Mouse (Mus musculus): Measurements from ENCODE around the gene Rara. TPM values are rescaled to one million over a fixed set of nuclear protein-coding genes. Genes with fewer than 3 reads are reported as not detected.
"Not testable (repeated sequence)": the region's sequence is repeated elsewhere in the genome, so short reads cannot be mapped to it uniquely, and the experiment has no call there.

Rara gene
- polyA plus RNA-seq, 1 experiment from 2014 or later = 3.4 TPM

DNA sequence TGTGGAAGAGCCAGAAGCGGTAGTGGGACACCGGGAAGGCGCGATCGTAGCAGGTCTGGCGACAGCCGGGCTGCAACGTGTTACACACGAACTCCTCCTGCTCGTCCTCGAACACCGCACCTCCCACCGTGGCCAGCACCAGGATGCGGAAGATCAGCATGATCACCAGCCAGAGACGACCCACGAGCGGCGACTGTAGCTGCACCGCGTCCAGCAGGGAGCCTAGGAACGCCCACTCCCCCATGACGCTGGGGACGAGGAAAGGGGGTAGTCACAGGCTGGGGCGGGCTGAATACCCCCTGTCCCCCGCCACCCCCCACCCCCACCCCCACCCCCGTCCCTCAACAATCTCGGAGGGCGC lies 55.1 kb downstream of the Rara start, which contains the start of gene Gjd3:
Gjd3 (minus strand) TSS at position 244 of the 361 bp plus-strand sequence.
- Histone ChIP-seq H3K27ac (no peak within 1 kb of the TSS), H3K9me3 (replicated peaks) (no peaks in the 10 kb centered on the region), H3K36me3 (peaks cover 2% of the 10 kb centered on the region), H3K4me2 (peak within 1 kb of the TSS; percentile 72), H3K4me1 (replicated peaks) (peaks cover 23% of the 10 kb centered on the region), H3K9ac (peak within 1 kb of the TSS; percentile 15; the same call in 1 of the 2 replicates), H3K4me3 (replicated peaks) (peak within 1 kb of the TSS; percentile 55), H3K27me3 (peaks cover 70% of the 10 kb centered on the region)
- no peak for ATAC-seq (ENCODE audit: low read depth)
- 4% methylated on average over 27 of the region's 28 CpGs for WGBS (ENCODE audit: insufficient replicate concordance)
- no peak for DNase-seq

DNA sequence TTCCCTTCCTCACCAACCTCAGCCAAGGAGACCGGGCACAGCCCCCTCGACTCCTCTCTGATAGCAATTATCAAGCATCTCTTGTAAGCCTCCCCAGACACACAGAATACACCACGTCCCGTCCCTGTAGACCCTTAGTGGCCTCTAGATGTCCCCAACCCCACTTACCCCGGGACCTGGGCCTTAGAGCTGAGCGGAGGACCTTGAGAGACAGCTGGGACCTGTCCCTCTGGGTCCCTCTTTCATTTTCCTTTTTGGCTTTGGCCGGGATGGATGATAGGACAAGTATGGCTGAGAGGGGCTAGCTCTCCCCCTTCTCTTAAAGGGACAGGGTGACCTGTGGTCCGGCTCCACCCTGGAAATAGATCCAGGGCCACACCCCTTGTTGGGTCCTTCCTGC lies 55.9 kb downstream of the Rara start:
- no peak for DNase-seq
- Histone ChIP-seq H3K4me3 (replicated peaks) (no peak overlapping the region), H3K27ac (no peak overlapping the region), H3K4me1 (replicated peaks) (peaks cover 18% of the 10 kb centered on the region), H3K4me2 (no peak overlapping the region), H3K9ac (no peak overlapping the region), H3K27me3 (peaks cover 68% of the 10 kb centered on the region), H3K36me3 (peaks cover 10% of the 10 kb centered on the region), H3K9me3 (replicated peaks) (no peaks in the 10 kb centered on the region)
- WGBS (ENCODE audit: insufficient replicate concordance) = 39% methylated on average over 8 of the region's 8 CpGs
- ATAC-seq (ENCODE audit: low read depth) = no peak

- Histone ChIP-seq H3K9me3 (replicated peaks) (no peaks in the 10 kb centered on the region), H3K36me3 (peaks cover 27% of the 10 kb centered on the region), H3K9ac (no peak overlapping the region), H3K27ac (no peak overlapping the region), H3K27me3 (peaks cover 49% of the 10 kb centered on the region), H3K4me1 (replicated peaks) (peaks cover 16% of the 10 kb centered on the region), H3K4me3 (replicated peaks) (no peak overlapping the region), H3K4me2 (no peak overlapping the region)
- no peak for ATAC-seq (ENCODE audit: low read depth)
- 70% methylated on average over 7 of the region's 7 CpGs for WGBS (ENCODE audit: insufficient replicate concordance)
- no peak for DNase-seq
Observed at GRCm38 (mm10) chr11:98985542-98985941, 57.9 kb downstream of the Rara start.

- WGBS (ENCODE audit: insufficient replicate concordance) = 91% methylated on average over 6 of the region's 6 CpGs
- not testable (repeated sequence) for DNase-seq; H3K27ac ChIP-seq; H3K9me3 ChIP-seq (replicated peaks); H3K4me3 ChIP-seq (replicated peaks); H3K4me2 ChIP-seq; H3K4me1 ChIP-seq (replicated peaks); H3K9ac ChIP-seq; ATAC-seq (ENCODE audit: low read depth)
- Histone ChIP-seq H3K36me3 (peaks cover 55% of the 10 kb centered on the region), H3K27me3 (peaks cover 22% of the 10 kb centered on the region)
Observed at GRCm38 (mm10) chr11:98988260-98988659, 60.6 kb downstream of the Rara start.

GRCm38 (mm10) chr11:98990866-98991265 lies 63.2 kb downstream of the Rara start:
- 84% methylated on average over 6 of the region's 6 CpGs for WGBS (ENCODE audit: insufficient replicate concordance)
- H3K27me3 ChIP-seq = no peaks in the 10 kb centered on the region
- no peak overlapping the region for H3K4me3 ChIP-seq (replicated peaks)
- peaks cover 81% of the 10 kb centered on the region for H3K36me3 ChIP-seq
- no peaks in the 10 kb centered on the region for H3K4me1 ChIP-seq (replicated peaks)
- ATAC-seq (ENCODE audit: low read depth) (no peak), DNase-seq (no peak)
- no peaks in the 10 kb centered on the region for H3K9me3 ChIP-seq (replicated peaks)
- no peak overlapping the region for H3K27ac ChIP-seq
- no peak overlapping the region for H3K9ac ChIP-seq
- H3K4me2 ChIP-seq = no peak overlapping the region

GRCm38 (mm10) chr11:98995987-98996386 lies 68.4 kb downstream of the Rara start:
- Histone ChIP-seq H3K4me1 (replicated peaks) (no peaks in the 10 kb centered on the region), H3K27ac (no peak overlapping the region), H3K4me3 (replicated peaks) (no peak overlapping the region), H3K4me2 (no peak overlapping the region), H3K27me3 (no peaks in the 10 kb centered on the region), H3K36me3 (peaks cover 100% of the 10 kb centered on the region), H3K9ac (no peak overlapping the region), H3K9me3 (replicated peaks) (no peaks in the 10 kb centered on the region)
- DNase-seq = no peak
- 91% methylated on average over 7 of the region's 7 CpGs for WGBS (ENCODE audit: insufficient replicate concordance)
- no peak for ATAC-seq (ENCODE audit: low read depth)

- no peak for DNase-seq
- Histone ChIP-seq H3K36me3 (peaks cover 100% of the 10 kb centered on the region), H3K9me3 (replicated peaks) (no peaks in the 10 kb centered on the region), H3K27ac (no peak overlapping the region), H3K4me1 (replicated peaks) (no peaks in the 10 kb centered on the region), H3K27me3 (no peaks in the 10 kb centered on the region), H3K9ac (no peak overlapping the region), H3K4me3 (replicated peaks) (no peak overlapping the region), H3K4me2 (no peak overlapping the region)
- WGBS (ENCODE audit: insufficient replicate concordance) = 91% methylated on average over 4 of the region's 4 CpGs
- ATAC-seq (ENCODE audit: low read depth) = no peak
Observed at GRCm38 (mm10) chr11:98997659-98998058, 70.0 kb downstream of the Rara start.

DNA sequence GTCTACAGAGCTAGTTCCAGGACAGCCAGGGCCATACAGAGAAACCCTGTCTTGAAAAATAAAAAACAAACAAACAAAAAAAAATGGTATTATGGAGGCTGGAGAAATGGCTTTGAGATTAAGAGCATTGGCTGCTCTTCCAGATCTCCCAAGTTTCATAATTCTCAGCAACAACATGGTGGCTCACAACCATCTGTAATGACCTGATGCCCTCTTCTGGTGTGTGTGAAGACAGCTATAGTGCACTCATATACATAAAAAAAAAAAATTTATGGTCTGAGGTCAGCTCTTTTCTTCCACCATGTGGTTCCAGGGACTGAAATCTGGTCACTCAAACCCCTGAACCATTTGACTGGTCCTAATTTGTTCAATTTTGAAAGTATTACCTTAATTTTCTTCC lies 71.2 kb downstream of the Rara start:
- Histone ChIP-seq H3K27me3 (no peaks in the 10 kb centered on the region), H3K27ac (no peak overlapping the region), H3K36me3 (peaks cover 100% of the 10 kb centered on the region), H3K4me2 (no peak overlapping the region), H3K4me1 (replicated peaks) (no peaks in the 10 kb centered on the region), H3K9ac (no peak overlapping the region), H3K9me3 (replicated peaks) (no peaks in the 10 kb centered on the region), H3K4me3 (replicated peaks) (no peak overlapping the region)
- ATAC-seq (ENCODE audit: low read depth) = no peak
- no peak for DNase-seq

- Histone ChIP-seq H3K36me3 (peaks cover 100% of the 10 kb centered on the region), H3K9me3 (replicated peaks) (no peaks in the 10 kb centered on the region), H3K4me2 (no peak overlapping the region), H3K27ac (no peak overlapping the region), H3K9ac (no peak overlapping the region), H3K4me3 (replicated peaks) (no peak overlapping the region), H3K4me1 (replicated peaks) (no peaks in the 10 kb centered on the region), H3K27me3 (no peaks in the 10 kb centered on the region)
- DNase-seq = no peak
- ATAC-seq (ENCODE audit: low read depth) = no peak
- 91% methylated on average over 11 of the region's 11 CpGs for WGBS (ENCODE audit: insufficient replicate concordance)
Observed at GRCm38 (mm10) chr11:98999243-98999642, 71.6 kb downstream of the Rara start.

DNA sequence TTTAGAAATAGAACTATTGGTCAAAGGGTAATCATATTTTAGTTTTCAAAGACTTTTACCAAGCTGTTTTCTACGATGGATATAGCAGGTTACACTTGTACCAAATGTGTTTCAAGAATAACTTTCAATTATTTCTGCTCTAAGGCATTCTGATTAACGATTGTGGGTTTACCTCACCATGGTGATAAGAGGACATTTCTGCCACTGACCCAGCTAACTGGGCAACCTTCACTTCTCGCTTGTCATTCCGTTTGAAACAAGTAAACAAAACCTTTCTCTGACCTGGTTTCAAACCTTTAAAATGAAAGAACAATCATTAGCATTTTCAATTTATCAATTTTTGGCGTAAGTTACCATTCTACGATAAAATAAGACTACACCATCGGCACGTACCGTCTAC lies 79.2 kb downstream of the Rara start:
- DNase-seq (no peak), ATAC-seq (ENCODE audit: low read depth) (no peak)
- Histone ChIP-seq H3K4me1 (replicated peaks) (no peaks in the 10 kb centered on the region), H3K27ac (no peak overlapping the region), H3K9me3 (replicated peaks) (no peaks in the 10 kb centered on the region), H3K4me2 (no peak overlapping the region), H3K9ac (no peak overlapping the region), H3K27me3 (no peaks in the 10 kb centered on the region), H3K4me3 (replicated peaks) (no peak overlapping the region), H3K36me3 (peaks cover 100% of the 10 kb centered on the region)
- 92% methylated on average over 9 of the region's 9 CpGs for WGBS (ENCODE audit: insufficient replicate concordance)

DNA sequence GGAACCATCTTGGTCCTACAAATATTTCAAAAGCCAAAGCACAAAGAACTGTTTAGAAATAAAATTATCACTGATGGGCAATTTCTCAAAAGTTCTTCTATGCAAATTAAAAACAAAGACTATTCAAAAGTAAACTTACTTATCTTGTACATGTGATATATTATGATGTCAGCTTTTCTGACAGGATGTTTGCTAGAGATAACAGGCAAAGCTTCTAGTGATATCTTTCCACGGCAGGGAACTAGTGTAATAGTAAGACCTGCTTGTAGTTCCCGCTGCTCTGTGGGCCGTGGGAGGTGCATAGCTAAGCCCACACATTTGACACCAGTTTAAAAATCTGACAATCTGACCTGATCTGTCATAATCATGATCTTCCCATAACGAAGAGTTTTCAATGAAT lies 82.5 kb downstream of the Rara start:
- WGBS (ENCODE audit: insufficient replicate concordance) = 43% methylated on average over 4 of the region's 4 CpGs
- ATAC-seq (ENCODE audit: low read depth) = no peak
- H3K36me3 ChIP-seq = peaks cover 100% of the 10 kb centered on the region

DNA sequence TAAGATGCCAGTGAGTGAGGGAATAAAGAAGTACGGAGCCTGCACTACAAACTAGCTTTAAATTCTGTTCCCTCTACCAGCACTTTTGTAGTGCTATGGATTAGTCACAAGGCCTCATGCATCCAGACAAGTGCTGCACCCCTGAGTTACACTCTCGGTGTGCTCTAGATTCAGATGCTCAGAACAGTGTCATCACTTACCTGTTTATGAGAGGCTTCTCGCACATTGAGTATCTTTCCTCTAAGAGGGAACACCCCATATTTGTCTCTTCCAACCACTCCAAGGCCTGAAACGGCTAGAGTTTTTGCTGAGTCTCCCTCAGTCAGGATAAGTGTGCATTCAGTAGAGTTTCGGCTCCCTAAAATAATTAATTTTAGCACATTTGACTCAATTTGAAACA lies 83.1 kb downstream of the Rara start:
- ATAC-seq (ENCODE audit: low read depth) (no peak), DNase-seq (no peak)
- WGBS (ENCODE audit: insufficient replicate concordance) = 96% methylated on average over 5 of the region's 5 CpGs
- H3K4me1 ChIP-seq (replicated peaks) = no peaks in the 10 kb centered on the region
- no peak overlapping the region for H3K4me3 ChIP-seq (replicated peaks)
- H3K27me3 ChIP-seq = no peaks in the 10 kb centered on the region
- H3K27ac ChIP-seq = no peak overlapping the region
- peaks cover 100% of the 10 kb centered on the region for H3K36me3 ChIP-seq
- H3K9me3 ChIP-seq (replicated peaks) = no peaks in the 10 kb centered on the region
- H3K9ac ChIP-seq = no peak overlapping the region
- no peak overlapping the region for H3K4me2 ChIP-seq

More for the DNA sequence above, 82.5 kb downstream of the Rara start:
- Histone ChIP-seq H3K27me3 (no peaks in the 10 kb centered on the region), H3K9ac (no peak overlapping the region), H3K4me3 (replicated peaks) (no peak overlapping the region), H3K4me1 (replicated peaks) (no peaks in the 10 kb centered on the region), H3K27ac (no peak overlapping the region), H3K9me3 (replicated peaks) (no peaks in the 10 kb centered on the region), H3K4me2 (no peak overlapping the region)
- DNase-seq = no peak
